Mouse (Mus musculus): ENCODE data around the gene Siglec1.
"Not testable (repeated sequence)": the region's sequence is repeated elsewhere in the genome, so short reads cannot be mapped to it uniquely, and the experiment has no call there.

The Siglec1 gene

GRCm38 (mm10) chr2:131052043-131052442, 34.5 kb downstream of the Siglec1 start:
- DNase-seq = peak; percentile 87

- DNase-seq = no peak
Observed at GRCm38 (mm10) chr2:131046025-131046424, 40.5 kb downstream of the Siglec1 start.

GRCm38 (mm10) chr2:131044989-131045720, 41.4 kb downstream of the Siglec1 start:
- no peak for DNase-seq

GRCm38 (mm10) chr2:131044354-131044852, 42.2 kb downstream of the Siglec1 start:
- peak; percentile 92 for DNase-seq

- no peak for DNase-seq
Observed at GRCm38 (mm10) chr2:131042988-131043387, 43.6 kb downstream of the Siglec1 start, which contains the start of gene Gfra4. Gene Gfra4, minus strand, starts transcription at chr2:131043088.

GRCm38 (mm10) chr2:131040854-131041825, 45.4 kb downstream of the Siglec1 start:
- peak; percentile 94 for DNase-seq

- DNase-seq = peak; percentile 78
Observed at GRCm38 (mm10) chr2:131038675-131039074, 47.9 kb downstream of the Siglec1 start.

- peak; percentile 72 for DNase-seq
Observed at GRCm38 (mm10) chr2:131038197-131038596, 48.4 kb downstream of the Siglec1 start.

- DNase-seq = peak; percentile 96
Observed at GRCm38 (mm10) chr2:131037226-131037990, 49.2 kb downstream of the Siglec1 start.

- DNase-seq = peak; percentile 79
Observed at GRCm38 (mm10) chr2:131036757-131037156, 49.8 kb downstream of the Siglec1 start.

- DNase-seq = peak; percentile 42
Observed at GRCm38 (mm10) chr2:131036343-131036742, 50.2 kb downstream of the Siglec1 start.

- not testable (repeated sequence) for DNase-seq
Observed at GRCm38 (mm10) chr2:131031406-131031805, 55.2 kb downstream of the Siglec1 start.

- DNase-seq = no peak
Observed at GRCm38 (mm10) chr2:131030998-131031397, 55.6 kb downstream of the Siglec1 start.

GRCm38 (mm10) chr2:131030561-131030960, 56.0 kb downstream of the Siglec1 start:
- DNase-seq = peak; percentile 54

- DNase-seq = peak; percentile 96
Observed at GRCm38 (mm10) chr2:131029065-131029935, 57.3 kb downstream of the Siglec1 start.

GRCm38 (mm10) chr2:131026941-131027340, 59.6 kb downstream of the Siglec1 start:
- peak; percentile 80 for DNase-seq

GRCm38 (mm10) chr2:131025230-131025629, 61.3 kb downstream of the Siglec1 start:
- peak; percentile 77 for DNase-seq
